Mouse (Mus musculus) brain, embryonic 14.5 days (tissue): ENCODE results near the gene Cyp26b1.

Experiments used
- CTCF ChIP-seq: fragments of 200-500 bp; IDR thresholded peaks from 2 replicates; pipeline ENCODE4 v1.5.1; 2012; ENCODE audit warnings: inconsistent platforms, mild to moderate bottlenecking, moderate library complexity, borderline replicate concordance; ENCODE audit not compliant: insufficient read depth, insufficient read length; ENCODE audit errors: extremely low read depth
- POLR2A ChIP-seq: fragments of 200-500 bp; IDR thresholded peaks from 2 replicates; pipeline ENCODE4 v1.6.1; 2012; ENCODE audit warnings: mild to moderate bottlenecking, inconsistent platforms, borderline replicate concordance; ENCODE audit not compliant: poor library complexity, insufficient read depth, insufficient read length, severe bottlenecking; ENCODE audit errors: extremely low read depth

DNA sequence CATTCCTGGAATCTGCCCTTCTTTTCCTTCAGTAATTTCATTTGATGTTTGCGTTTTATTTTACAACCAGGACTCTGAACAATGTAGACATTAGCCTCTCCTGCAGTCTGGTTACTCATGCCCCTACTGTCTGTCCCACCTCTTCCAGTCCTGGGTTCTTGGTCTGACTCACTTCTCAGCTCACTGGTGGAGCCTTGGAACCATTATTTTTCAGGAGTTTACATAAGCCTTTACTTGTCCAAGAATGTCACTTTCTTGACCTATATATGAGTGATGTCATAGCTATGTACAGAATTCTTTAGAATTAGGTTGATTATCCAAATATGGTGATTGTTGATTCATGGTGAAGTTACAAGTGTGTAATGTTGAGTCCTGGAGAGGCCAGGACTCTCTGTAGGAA, 32.5 kb downstream of the Cyp26b1 start:
- TF ChIP-seq CTCF (no peak), POLR2A (no peak)
